10 mouse cellular contexts compared by ENCODE assay signal in genomic region chr2:26285804-26286203, GRCm38 (mm10). TPM values are rescaled to one million over a fixed set of nuclear protein-coding genes. Genes with fewer than 3 reads are reported as not detected.
DNase-seq lines count a peak whose midpoint lies in the region; ATAC-seq and TF ChIP-seq lines count a peak whose summit lies in the region.
"Had no signal": no experiment of that assay in that cellular context is flagged by ENCODE, and none has a peak within 500 bp of the region (broad histone marks: within the 10 kb centered on the region; RNA-seq: fewer than 3 reads in every experiment).

No protein-coding gene starts in this region.

- H3K27me3 ChIP-seq in forebrain, embryonic 10.5 days (ENCODE audit: poor library complexity, severe bottlenecking): no peaks in the 10 kb centered on the region
- H3K27me3 ChIP-seq in forebrain, postnatal 0 days (ENCODE audit: insufficient read depth, low read length): no peaks in the 10 kb centered on the region
- H3K27me3 ChIP-seq in kidney, embryonic 14.5 days (ENCODE audit: control insufficient read depth, insufficient read depth, low read length): no peaks in the 10 kb centered on the region
- H3K27me3 ChIP-seq: kidney, embryonic 15.5 days had no signal

- no peak overlapping the region for H3K4me3 ChIP-seq in forebrain, embryonic 10.5 days
- H3K4me3 ChIP-seq in forebrain, postnatal 0 days (ENCODE audit: low read depth, low read length): no peak overlapping the region
- H3K4me3 ChIP-seq in kidney, embryonic 14.5 days (ENCODE audit: low read length): no peak overlapping the region
- H3K4me3 ChIP-seq: kidney, embryonic 15.5 days had no signal

- no peaks in the 10 kb centered on the region for H3K9me3 ChIP-seq in forebrain, embryonic 10.5 days
- no peaks in the 10 kb centered on the region for H3K9me3 ChIP-seq in forebrain, postnatal 0 days (ENCODE audit: low read length)
- no peaks in the 10 kb centered on the region for H3K9me3 ChIP-seq in kidney, embryonic 14.5 days (ENCODE audit: control insufficient read depth, low read length)
- H3K9me3 ChIP-seq: kidney, embryonic 15.5 days had no signal

- ATAC-seq in forebrain, postnatal 0 days: no peak
- ATAC-seq in kidney, embryonic 14.5 days (ENCODE audit: low FRiP score, low TSS enrichment): no peak
- no peak for ATAC-seq in inflammation-experienced regulatory T-cells, adult 6 months

- peaks cover 5% of the 10 kb centered on the region; the same call in 1 of the 2 replicates for H3K4me1 ChIP-seq in forebrain, embryonic 10.5 days
- no peaks in the 10 kb centered on the region for H3K4me1 ChIP-seq in forebrain, postnatal 0 days (ENCODE audit: insufficient read depth)
- no peaks in the 10 kb centered on the region for H3K4me1 ChIP-seq in kidney, embryonic 14.5 days (ENCODE audit: control insufficient read depth, insufficient read depth, low read length)
- H3K4me1 ChIP-seq: kidney, embryonic 15.5 days had no signal

- WGBS in forebrain, embryonic 10.5 days: 80% methylated on average over 7 of the region's 7 CpGs
- whole genome bisulfite sequencing in forebrain, postnatal 0 days: 36% methylated on average over 7 of the region's 7 CpGs
- 75% methylated on average over 7 of the region's 7 CpGs for WGBS in kidney, embryonic 14.5 days

- no peaks in the 10 kb centered on the region for H3K36me3 ChIP-seq in forebrain, embryonic 10.5 days (replicated peaks)
- no peaks in the 10 kb centered on the region for H3K36me3 ChIP-seq in forebrain, postnatal 0 days (ENCODE audit: insufficient read depth)
- H3K36me3 ChIP-seq in kidney, embryonic 14.5 days (ENCODE audit: control insufficient read depth, insufficient read depth, low read length): no peaks in the 10 kb centered on the region
- H3K36me3 ChIP-seq: kidney, embryonic 15.5 days had no signal

- H3K9ac ChIP-seq in forebrain, postnatal 0 days: no peak overlapping the region
- H3K9ac ChIP-seq in kidney, embryonic 14.5 days (ENCODE audit: low read depth, low read length): no peak overlapping the region
- H3K9ac ChIP-seq: kidney, embryonic 15.5 days had no signal

- TF ChIP-seq CTCF in forebrain, postnatal 0 days (IDR thresholded peaks at IDR 0.05; ENCODE audit: low read depth): no peak

- DNase-seq in forebrain, embryonic 10.5 days (ENCODE audit: extremely low spot score, low spot score): no peak
- no peak for DNase-seq in forebrain, postnatal 0 days
- DNase-seq in kidney, postnatal 25 days: peak; percentile 15 to 47
- DNase-seq in ES-CJ7 (ENCODE audit: low read depth, low spot score): peak; percentile 20
- DNase-seq in gastrocnemius, postnatal 4 days (ENCODE audit: low spot score in 2 of 2): peak; percentile 39 to 41
- DNase-seq in left cerebral cortex, adult 18-20 months (ENCODE audit: low spot score in 2 of 2): no peak

- 0 out of 2 replicates have a peak overlapping the region, but pooled peaks have one; percentile 20 for H3K27ac ChIP-seq in forebrain, embryonic 10.5 days
- H3K27ac ChIP-seq in forebrain, postnatal 0 days (ENCODE audit: low read depth, low read length): no peak overlapping the region
- no peak overlapping the region for H3K27ac ChIP-seq in kidney, embryonic 14.5 days (ENCODE audit: low read depth, low read length)
- H3K27ac ChIP-seq: kidney, embryonic 15.5 days had no signal

- H3K4me2 ChIP-seq in forebrain, postnatal 0 days (ENCODE audit: low read depth): no peak overlapping the region
- no peak overlapping the region for H3K4me2 ChIP-seq in kidney, embryonic 14.5 days (replicated peaks; ENCODE audit: low read depth, low read length)
- H3K4me2 ChIP-seq: kidney, embryonic 15.5 days had no signal

RNA-seq across cellular contexts. Expression of gene Ccdc187, which starts 8.6 kb away (rescaled TPM):
- 0.05 and 0.07 TPM in 2 replicates for polyA plus RNA-seq in forebrain, embryonic 10.5 days (2016; fragmentation: Nextera tagmentation; extraction: Ambion mirVana)
- 1.5 and 2.0 TPM in 2 replicates for total RNA-seq in forebrain, postnatal 0 days (2014; rRNA removed)
- polyA plus RNA-seq in forebrain, postnatal 0 days (2015; fragmentation: Nextera tagmentation; extraction: Ambion mirVana): 0.13 TPM in 2 replicates
- polyA plus RNA-seq in kidney, embryonic 14.5 days (2014; fragmentation: Nextera tagmentation; extraction: Ambion mirVana): 0.04 TPM in 1 of 2 replicates, not detected in the other
- under 1 TPM; 0.10 to 0.15 TPM for total RNA-seq in gastrocnemius, postnatal 4 days (2021)
- under 1 TPM in 1 of 3 experiments, not detected in 2; 0.04 TPM for polyA plus RNA-seq in inflammation-experienced regulatory T-cells, adult 6 months (2017; shearing (Covaris generic))
- 1 to 10 TPM; 2.2 to 2.6 TPM for total RNA-seq in left cerebral cortex, adult 18-20 months (2021)
- total RNA-seq: megakaryocyte-erythroid progenitor cell, adult 5-6 weeks had no signal

RNA-seq across cellular contexts. Expression of gene Gpsm1, which starts 29.5 kb away (rescaled TPM):
- polyA plus RNA-seq in forebrain, embryonic 10.5 days (2016; fragmentation: Nextera tagmentation; extraction: Ambion mirVana): 77.9 and 78.0 TPM in 2 replicates
- 242 and 257 TPM in 2 replicates for total RNA-seq in forebrain, postnatal 0 days (2014; rRNA removed)
- polyA plus RNA-seq in forebrain, postnatal 0 days (2015; fragmentation: Nextera tagmentation; extraction: Ambion mirVana): 140 and 149 TPM in 2 replicates
- polyA plus RNA-seq in kidney, embryonic 14.5 days (2014; fragmentation: Nextera tagmentation; extraction: Ambion mirVana): 25.7 and 27.1 TPM in 2 replicates
- total RNA-seq in gastrocnemius, postnatal 4 days (2021): 10 to 100 TPM; 24.1 to 28.1 TPM
- polyA plus RNA-seq in inflammation-experienced regulatory T-cells, adult 6 months (2017; shearing (Covaris generic)): 1 to 10 TPM; 3.8 to 5.0 (median 5.0) TPM
- 10 to 100 TPM; 50.5 to 61.3 TPM for total RNA-seq in left cerebral cortex, adult 18-20 months (2021)

RNA-seq across cellular contexts. Expression of gene Qsox2, which starts 48.5 kb away (rescaled TPM):
- polyA plus RNA-seq in forebrain, embryonic 10.5 days (2016; fragmentation: Nextera tagmentation; extraction: Ambion mirVana): 19.8 and 21.1 TPM in 2 replicates
- 21.2 and 22.2 TPM in 2 replicates for total RNA-seq in forebrain, postnatal 0 days (2014; rRNA removed)
- polyA plus RNA-seq in forebrain, postnatal 0 days (2015; fragmentation: Nextera tagmentation; extraction: Ambion mirVana): 5.5 and 9.1 TPM in 2 replicates
- 10.0 and 19.0 TPM in 2 replicates for polyA plus RNA-seq in kidney, embryonic 14.5 days (2014; fragmentation: Nextera tagmentation; extraction: Ambion mirVana)
- total RNA-seq in gastrocnemius, postnatal 4 days (2021): 10 to 100 TPM; 11.2 to 11.4 TPM
- polyA plus RNA-seq in inflammation-experienced regulatory T-cells, adult 6 months (2017; shearing (Covaris generic)): 1 to 10 TPM; 1.3 to 2.6 (median 1.9) TPM
- total RNA-seq in left cerebral cortex, adult 18-20 months (2021): 10 to 100 TPM; 20.5 to 23.1 TPM

Comparison
In these comparisons a context has a peak if more than half of its experiments do, and no peak if none do; other contexts are left out.
1. DNase-seq: peak in kidney, postnatal 25 days (2 of 2), ES-CJ7 (single experiment) and gastrocnemius, postnatal 4 days (2 of 2); none in forebrain, embryonic 10.5 days (single experiment), forebrain, postnatal 0 days (single experiment) and left cerebral cortex, adult 18-20 months (0 of 2).